Mouse (Mus musculus): ENCODE data around the gene Gm5861. TPM values are rescaled to one million over a fixed set of nuclear protein-coding genes. Genes with fewer than 3 reads are reported as not detected.
"Not testable (repeated sequence)": the region's sequence is repeated elsewhere in the genome, so short reads cannot be mapped to it uniquely, and the experiment has no call there.

Gm5861 gene
- not detected in 2 replicates for polyA plus RNA-seq (2012; rRNA removed)
- polyA plus RNA-seq (2014; fragmentation: Nextera tagmentation; extraction: Ambion mirVana): not detected in 2 replicates

DNA sequence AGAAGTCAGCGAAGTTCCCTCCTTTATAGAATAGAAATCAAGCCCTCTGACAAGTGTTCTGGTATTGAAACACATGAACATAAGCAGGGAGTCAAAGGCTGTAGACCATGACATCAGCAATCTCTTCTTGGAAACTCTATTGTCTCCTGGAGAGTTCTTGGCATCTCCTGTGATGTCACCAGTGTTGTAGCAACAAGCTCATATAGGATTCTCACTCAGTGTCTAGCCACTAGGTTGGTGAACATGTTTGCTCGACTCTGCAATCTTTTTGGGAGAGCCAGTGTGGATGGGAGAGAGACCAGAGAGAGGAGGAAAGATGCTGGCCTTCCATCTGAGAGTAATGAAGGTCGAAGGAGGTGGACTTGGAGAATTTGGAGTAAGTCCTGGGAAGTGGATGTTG, at the start of gene Gm5861:
Gene Gm5861 (plus strand): TSS at position 301 of the 400 bp plus-strand sequence.
- not testable (repeated sequence) for H3K4me1 ChIP-seq (ENCODE audit: control insufficient read depth, insufficient read depth, low read length); H3K27ac ChIP-seq (replicated peaks; ENCODE audit: low read depth, low read length); H3K36me3 ChIP-seq (ENCODE audit: control insufficient read depth, insufficient read depth, low read length); ATAC-seq (ENCODE audit: low FRiP score, low read depth); H3K27me3 ChIP-seq (ENCODE audit: control insufficient read depth, insufficient read depth, low read length); H3K9ac ChIP-seq (ENCODE audit: low read depth, low read length, severe bottlenecking); H3K9me3 ChIP-seq (ENCODE audit: control insufficient read depth, low read length); H3K4me2 ChIP-seq (replicated peaks; ENCODE audit: low read depth, low read length, severe bottlenecking); H3K4me3 ChIP-seq (replicated peaks; ENCODE audit: low read length); DNase-seq (ENCODE audit: low spot score)
- 60% methylated on average over 1 of the region's 3 CpGs for WGBS

GRCm38 (mm10) chr5:11138031-11138430, 44.8 kb upstream of the Gm5861 start:
- not testable (repeated sequence) for H3K9ac ChIP-seq (ENCODE audit: low read depth, low read length, severe bottlenecking); H3K27ac ChIP-seq (replicated peaks; ENCODE audit: low read depth, low read length); H3K4me3 ChIP-seq (replicated peaks; ENCODE audit: low read length); H3K4me2 ChIP-seq (replicated peaks; ENCODE audit: low read depth, low read length, severe bottlenecking); H3K4me1 ChIP-seq (ENCODE audit: control insufficient read depth, insufficient read depth, low read length); DNase-seq (ENCODE audit: low spot score); ATAC-seq (ENCODE audit: low FRiP score, low read depth); H3K9me3 ChIP-seq (ENCODE audit: control insufficient read depth, low read length); H3K36me3 ChIP-seq (ENCODE audit: control insufficient read depth, insufficient read depth, low read length); H3K27me3 ChIP-seq (ENCODE audit: control insufficient read depth, insufficient read depth, low read length)
- 94% methylated on average over 12 of the region's 12 CpGs for WGBS

Other genes with a start within 250 kb of the Gm5861 start
- gene Gm8871, start 235.3 kb upstream of the Gm5861 start, polyA plus RNA-seq (2012; rRNA removed): 0.10 TPM in 1 of 2 replicates, not detected in the other
- not detected in 2 replicates for gene Gm8871, start 235.3 kb upstream of the Gm5861 start, polyA plus RNA-seq (2014; fragmentation: Nextera tagmentation; extraction: Ambion mirVana)
- gene Gm8857, start 235.3 kb upstream of the Gm5861 start, polyA plus RNA-seq (2012; rRNA removed): not detected in 2 replicates
- not detected in 2 replicates for gene Gm8857, start 235.3 kb upstream of the Gm5861 start, polyA plus RNA-seq (2014; fragmentation: Nextera tagmentation; extraction: Ambion mirVana)
- gene Gm8879, start 55.4 kb upstream of the Gm5861 start, polyA plus RNA-seq (2012; rRNA removed): not detected in 2 replicates
- not detected in 2 replicates for gene Gm8879, start 55.4 kb upstream of the Gm5861 start, polyA plus RNA-seq (2014; fragmentation: Nextera tagmentation; extraction: Ambion mirVana)
- 0.14 TPM in 1 of 2 replicates, not detected in the other for gene Gm8890, start 73.0 kb downstream of the Gm5861 start, polyA plus RNA-seq (2012; rRNA removed)
- not detected in 2 replicates for gene Gm8890, start 73.0 kb downstream of the Gm5861 start, polyA plus RNA-seq (2014; fragmentation: Nextera tagmentation; extraction: Ambion mirVana)
- gene Speer1, start 158.4 kb downstream of the Gm5861 start, polyA plus RNA-seq (2012; rRNA removed): not detected in 2 replicates
- not detected in 2 replicates for gene Speer1, start 158.4 kb downstream of the Gm5861 start, polyA plus RNA-seq (2014; fragmentation: Nextera tagmentation; extraction: Ambion mirVana)
- not detected in 2 replicates for gene Gm8897, start 233.3 kb downstream of the Gm5861 start, polyA plus RNA-seq (2012; rRNA removed)
- gene Gm8897, start 233.3 kb downstream of the Gm5861 start, polyA plus RNA-seq (2014; fragmentation: Nextera tagmentation; extraction: Ambion mirVana): not detected in 2 replicates

Data from limb, embryonic 14.5 days (tissue).